Mouse (Mus musculus): ENCODE measurements around the gene Fyb2. TPM values are rescaled to one million over a fixed set of nuclear protein-coding genes. Genes with fewer than 3 reads are reported as not detected.

Fyb2 gene
- polyA plus RNA-seq, 1 experiment from 2014 or later, result 0.24 TPM

- Histone ChIP-seq H3K27ac (no peak overlapping the region), H3K36me3 (no peaks in the 10 kb centered on the region), H3K4me3 (no peak overlapping the region), H3K27me3 (ENCODE audit: insufficient read depth, poor library complexity, severe bottlenecking) (no peaks in the 10 kb centered on the region), H3K9me3 (no peaks in the 10 kb centered on the region), H3K4me1 (no peaks in the 10 kb centered on the region)
- DNase-seq (ENCODE audit: low spot score), result no peak
- 78% methylated on average over 3 of the region's 3 CpGs for WGBS
These were observed 36.0 kb downstream of the Fyb2 start for GRCm38 (mm10) chr4:104949304-104949703.

- Histone ChIP-seq H3K27ac (no peak overlapping the region), H3K4me3 (no peak overlapping the region), H3K36me3 (no peaks in the 10 kb centered on the region), H3K27me3 (ENCODE audit: insufficient read depth, poor library complexity, severe bottlenecking) (no peaks in the 10 kb centered on the region), H3K4me1 (no peaks in the 10 kb centered on the region), H3K9me3 (no peaks in the 10 kb centered on the region)
- no peak for DNase-seq (ENCODE audit: low spot score)
- 84% methylated on average over 4 of the region's 4 CpGs for WGBS
These were observed 38.1 kb downstream of the Fyb2 start for GRCm38 (mm10) chr4:104951280-104951878.

GRCm38 (mm10) chr4:104956691-104957090 lies 43.4 kb downstream of the Fyb2 start:
- no peak overlapping the region for H3K27ac ChIP-seq
- H3K4me1 ChIP-seq, result no peaks in the 10 kb centered on the region
- no peak for DNase-seq (ENCODE audit: low spot score)
- 71% methylated on average over 7 of the region's 7 CpGs for WGBS
- H3K4me3 ChIP-seq, result no peak overlapping the region
- no peaks in the 10 kb centered on the region for H3K27me3 ChIP-seq (ENCODE audit: insufficient read depth, poor library complexity, severe bottlenecking)
- H3K9me3 ChIP-seq, result no peaks in the 10 kb centered on the region
- H3K36me3 ChIP-seq, result no peaks in the 10 kb centered on the region

- Histone ChIP-seq H3K4me1 (no peaks in the 10 kb centered on the region), H3K27me3 (ENCODE audit: insufficient read depth, poor library complexity, severe bottlenecking) (no peaks in the 10 kb centered on the region), H3K27ac (no peak overlapping the region), H3K9me3 (no peaks in the 10 kb centered on the region), H3K36me3 (no peaks in the 10 kb centered on the region), H3K4me3 (no peak overlapping the region)
- DNase-seq (ENCODE audit: low spot score), result no peak
- 85% methylated on average over 5 of the region's 5 CpGs for WGBS
These were observed 48.2 kb downstream of the Fyb2 start for GRCm38 (mm10) chr4:104961431-104961830.

GRCm38 (mm10) chr4:104972606-104973005 lies 59.4 kb downstream of the Fyb2 start:
- H3K27ac ChIP-seq, result no peak overlapping the region
- no peaks in the 10 kb centered on the region for H3K27me3 ChIP-seq (ENCODE audit: insufficient read depth, poor library complexity, severe bottlenecking)
- H3K36me3 ChIP-seq, result no peaks in the 10 kb centered on the region
- no peaks in the 10 kb centered on the region for H3K9me3 ChIP-seq
- WGBS, result 84% methylated on average over 2 of the region's 2 CpGs
- no peak for DNase-seq (ENCODE audit: low spot score)
- H3K4me3 ChIP-seq, result no peak overlapping the region
- H3K4me1 ChIP-seq, result no peaks in the 10 kb centered on the region

GRCm38 (mm10) chr4:104975162-104975830 lies 62.0 kb downstream of the Fyb2 start:
- no peaks in the 10 kb centered on the region for H3K9me3 ChIP-seq
- no peaks in the 10 kb centered on the region for H3K4me1 ChIP-seq
- no peaks in the 10 kb centered on the region for H3K36me3 ChIP-seq
- DNase-seq (ENCODE audit: low spot score), result no peak
- no peak overlapping the region for H3K27ac ChIP-seq
- H3K27me3 ChIP-seq (ENCODE audit: insufficient read depth, poor library complexity, severe bottlenecking), result no peaks in the 10 kb centered on the region
- H3K4me3 ChIP-seq, result no peak overlapping the region
- WGBS, result 84% methylated on average over 6 of the region's 6 CpGs

GRCm38 (mm10) chr4:104985960-104986632 lies 72.8 kb downstream of the Fyb2 start:
- WGBS, result 83% methylated on average over 5 of the region's 5 CpGs

GRCm38 (mm10) chr4:104987631-104988030 lies 74.4 kb downstream of the Fyb2 start:
- H3K36me3 ChIP-seq, result no peaks in the 10 kb centered on the region
- H3K27me3 ChIP-seq (ENCODE audit: insufficient read depth, poor library complexity, severe bottlenecking), result no peaks in the 10 kb centered on the region
- H3K4me1 ChIP-seq, result no peaks in the 10 kb centered on the region
- 74% methylated on average over 7 of the region's 7 CpGs for WGBS
- H3K9me3 ChIP-seq, result no peaks in the 10 kb centered on the region
- no peak overlapping the region for H3K4me3 ChIP-seq
- DNase-seq (ENCODE audit: low spot score), result no peak
- H3K27ac ChIP-seq, result no peak overlapping the region

More at GRCm38 (mm10) chr4:104985960-104986632, 72.8 kb downstream of the Fyb2 start:
- no peaks in the 10 kb centered on the region for H3K9me3 ChIP-seq
- no peaks in the 10 kb centered on the region for H3K36me3 ChIP-seq
- no peak overlapping the region for H3K4me3 ChIP-seq
- DNase-seq (ENCODE audit: low spot score), result no peak
- no peak overlapping the region for H3K27ac ChIP-seq
- no peaks in the 10 kb centered on the region for H3K4me1 ChIP-seq
- H3K27me3 ChIP-seq (ENCODE audit: insufficient read depth, poor library complexity, severe bottlenecking), result no peaks in the 10 kb centered on the region

- WGBS, result 84% methylated on average over 5 of the region's 5 CpGs
- Histone ChIP-seq H3K9me3 (no peaks in the 10 kb centered on the region), H3K36me3 (no peaks in the 10 kb centered on the region)
These were observed 74.8 kb downstream of the Fyb2 start for GRCm38 (mm10) chr4:104988102-104988501.

GRCm38 (mm10) chr4:104988709-104989108 lies 75.5 kb downstream of the Fyb2 start:
- Histone ChIP-seq H3K27ac (no peak overlapping the region), H3K27me3 (ENCODE audit: insufficient read depth, poor library complexity, severe bottlenecking) (no peaks in the 10 kb centered on the region), H3K4me3 (no peak overlapping the region), H3K9me3 (no peaks in the 10 kb centered on the region), H3K36me3 (no peaks in the 10 kb centered on the region), H3K4me1 (no peaks in the 10 kb centered on the region)
- 76% methylated on average over 7 of the region's 7 CpGs for WGBS
- no peak for DNase-seq (ENCODE audit: low spot score)

More at GRCm38 (mm10) chr4:104988102-104988501, 74.8 kb downstream of the Fyb2 start:
- Histone ChIP-seq H3K27ac (no peak overlapping the region), H3K4me1 (no peaks in the 10 kb centered on the region), H3K4me3 (no peak overlapping the region), H3K27me3 (ENCODE audit: insufficient read depth, poor library complexity, severe bottlenecking) (no peaks in the 10 kb centered on the region)
- no peak for DNase-seq (ENCODE audit: low spot score)

- WGBS, result 83% methylated on average over 6 of the region's 6 CpGs
- Histone ChIP-seq H3K4me3 (no peak overlapping the region), H3K36me3 (no peaks in the 10 kb centered on the region), H3K27ac (no peak overlapping the region), H3K27me3 (ENCODE audit: insufficient read depth, poor library complexity, severe bottlenecking) (no peaks in the 10 kb centered on the region), H3K9me3 (no peaks in the 10 kb centered on the region), H3K4me1 (no peaks in the 10 kb centered on the region)
- no peak for DNase-seq (ENCODE audit: low spot score)
These were observed 76.8 kb downstream of the Fyb2 start for GRCm38 (mm10) chr4:104990016-104990415.

- Histone ChIP-seq H3K9me3 (no peaks in the 10 kb centered on the region), H3K36me3 (no peaks in the 10 kb centered on the region), H3K27ac (no peak overlapping the region), H3K4me1 (no peaks in the 10 kb centered on the region), H3K27me3 (ENCODE audit: insufficient read depth, poor library complexity, severe bottlenecking) (no peaks in the 10 kb centered on the region), H3K4me3 (no peak overlapping the region)
- DNase-seq (ENCODE audit: low spot score), result no peak
- WGBS, result 80% methylated on average over 3 of the region's 3 CpGs
These were observed 77.4 kb downstream of the Fyb2 start for GRCm38 (mm10) chr4:104990686-104991085.

GRCm38 (mm10) chr4:104992271-104992670 lies 79.0 kb downstream of the Fyb2 start:
- H3K27ac ChIP-seq, result no peak overlapping the region
- H3K27me3 ChIP-seq (ENCODE audit: insufficient read depth, poor library complexity, severe bottlenecking), result no peaks in the 10 kb centered on the region
- H3K36me3 ChIP-seq, result no peaks in the 10 kb centered on the region
- H3K4me1 ChIP-seq, result no peaks in the 10 kb centered on the region
- no peaks in the 10 kb centered on the region for H3K9me3 ChIP-seq
- WGBS, result 83% methylated on average over 3 of the region's 3 CpGs
- no peak for DNase-seq (ENCODE audit: low spot score)
- no peak overlapping the region for H3K4me3 ChIP-seq

All from heart, embryonic 10.5 days (tissue).